Mouse (Mus musculus): ENCODE results near the gene Msgn1.

Msgn1 gene

DNA sequence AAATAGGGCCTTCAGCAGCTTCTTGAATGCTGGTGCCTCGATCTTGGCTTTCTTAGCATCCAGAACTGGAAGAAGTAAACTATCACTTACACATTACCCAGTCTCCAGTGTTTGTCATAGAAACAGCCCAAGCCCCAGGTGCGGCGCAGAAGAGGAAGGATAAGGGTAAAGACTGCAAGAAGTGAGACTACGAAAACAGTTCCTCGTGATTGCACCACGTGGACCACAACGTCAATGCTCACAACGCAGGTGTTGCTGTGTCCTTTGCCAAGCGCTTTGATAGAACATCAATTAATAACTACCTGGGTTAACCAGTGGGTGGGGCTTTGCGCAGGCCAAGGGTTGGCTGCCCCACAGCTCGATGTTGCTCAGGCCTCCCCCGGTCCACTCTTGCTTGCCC lies 8.1 kb downstream of the Msgn1 start:
- DNase-seq (ENCODE audit: extremely low read depth, insufficient read length, low spot score) = no peak

DNA sequence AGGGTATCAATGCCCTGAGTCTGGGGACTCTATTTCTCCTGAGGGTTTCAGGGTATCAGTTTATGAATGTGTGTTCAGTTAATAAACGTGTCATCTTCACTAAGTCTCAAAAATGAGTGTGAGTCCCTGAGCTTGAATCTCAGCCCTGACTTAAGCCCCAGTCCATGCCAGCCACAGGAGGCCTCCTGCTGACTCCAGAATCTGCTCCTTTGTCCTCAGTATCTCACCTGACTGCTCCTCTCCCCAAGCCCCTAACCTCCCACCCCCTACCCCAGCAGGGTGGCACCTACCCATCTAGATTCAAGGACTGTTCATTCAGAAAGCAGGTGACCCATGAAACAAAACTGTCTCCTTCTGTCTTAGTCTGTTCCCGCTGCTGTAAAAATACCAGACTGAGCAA lies 10.2 kb downstream of the Msgn1 start:
- no peak for DNase-seq (ENCODE audit: extremely low read depth, insufficient read length, low spot score)

DNA sequence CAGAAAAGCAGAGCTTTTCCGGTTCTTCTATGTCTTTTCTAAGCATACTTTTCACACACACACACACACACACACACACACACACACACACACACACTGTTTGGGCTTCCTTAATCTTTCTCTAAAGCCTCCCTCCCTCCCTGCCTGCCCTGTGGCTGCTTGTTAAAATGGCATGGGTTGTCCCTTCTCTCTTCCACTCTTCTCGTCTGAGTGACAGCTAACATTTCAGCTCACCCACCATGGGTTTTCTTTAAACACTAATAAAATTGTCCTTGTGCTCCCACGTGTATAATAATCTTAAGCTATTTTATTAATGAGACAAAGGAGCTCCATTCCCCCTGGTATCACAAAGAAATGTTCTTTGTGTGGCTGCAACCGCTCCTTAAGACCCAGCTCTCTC lies 10.7 kb downstream of the Msgn1 start:
- no peak for DNase-seq (ENCODE audit: extremely low read depth, insufficient read length, low spot score)

DNA sequence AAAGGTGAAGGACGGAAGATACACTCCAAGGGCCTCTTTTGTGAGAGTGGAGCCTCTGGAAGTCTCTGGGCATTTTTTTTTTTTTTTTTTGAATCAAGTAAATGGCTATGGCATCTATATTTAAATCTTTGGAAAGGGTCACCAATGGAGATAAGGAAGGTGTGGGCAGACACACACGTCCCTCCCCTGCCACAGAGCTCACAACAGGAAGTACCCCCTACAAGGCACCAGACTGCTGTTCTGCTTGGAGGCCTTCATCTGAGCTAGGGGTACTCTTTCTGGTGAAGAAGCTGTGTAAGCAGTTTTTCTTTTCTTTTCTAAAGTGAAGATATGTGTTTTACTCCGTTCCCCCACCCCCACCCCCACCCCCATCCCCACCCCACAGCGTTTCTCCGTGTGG lies 11.9 kb downstream of the Msgn1 start:
- no peak for DNase-seq (ENCODE audit: extremely low read depth, insufficient read length, low spot score)

DNA sequence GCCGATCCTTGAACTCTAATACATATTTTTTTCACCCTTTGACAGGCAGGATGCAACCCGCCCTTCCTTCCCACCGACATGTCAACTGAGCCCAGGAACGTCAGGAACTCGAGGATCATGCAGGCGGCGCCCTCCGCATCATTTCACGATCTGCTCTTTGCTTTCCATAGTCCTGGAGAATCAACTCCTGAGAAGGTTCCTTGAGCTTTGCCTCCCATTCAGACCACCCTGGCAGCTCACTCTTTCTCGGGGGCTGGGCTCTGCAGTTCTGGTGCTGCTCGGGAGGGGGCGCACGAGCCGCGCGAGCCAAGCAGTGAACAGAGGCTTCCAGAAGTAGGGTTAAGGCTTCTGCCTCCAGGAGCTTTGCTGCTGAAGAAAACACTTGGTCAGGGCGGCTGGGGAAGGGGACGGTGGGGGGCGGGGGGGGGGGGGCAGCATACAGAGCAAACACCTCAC lies 12.6 kb downstream of the Msgn1 start:
- peak; percentile 29 for DNase-seq (ENCODE audit: extremely low read depth, insufficient read length, low spot score)

DNA sequence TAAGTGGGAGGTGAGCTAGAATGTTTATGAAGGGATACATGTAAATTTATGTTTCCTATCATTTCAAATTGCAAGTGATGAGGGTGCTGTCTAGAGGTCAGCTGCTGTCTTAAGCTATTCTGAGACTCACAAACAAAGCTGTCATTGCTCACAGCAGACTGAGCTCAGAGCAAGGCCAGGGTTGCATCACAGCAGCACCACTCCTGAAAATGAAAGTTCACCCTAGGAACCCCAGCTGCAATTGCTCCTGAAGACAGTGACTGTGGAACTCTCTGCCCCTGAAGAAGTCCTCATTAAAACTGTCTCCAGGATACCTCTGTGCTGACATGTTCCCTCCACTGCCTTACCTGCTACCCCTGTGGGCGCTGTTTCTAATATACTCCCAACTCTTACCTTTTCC lies 13.7 kb downstream of the Msgn1 start:
- DNase-seq (ENCODE audit: extremely low read depth, insufficient read length, low spot score) = no peak

DNA sequence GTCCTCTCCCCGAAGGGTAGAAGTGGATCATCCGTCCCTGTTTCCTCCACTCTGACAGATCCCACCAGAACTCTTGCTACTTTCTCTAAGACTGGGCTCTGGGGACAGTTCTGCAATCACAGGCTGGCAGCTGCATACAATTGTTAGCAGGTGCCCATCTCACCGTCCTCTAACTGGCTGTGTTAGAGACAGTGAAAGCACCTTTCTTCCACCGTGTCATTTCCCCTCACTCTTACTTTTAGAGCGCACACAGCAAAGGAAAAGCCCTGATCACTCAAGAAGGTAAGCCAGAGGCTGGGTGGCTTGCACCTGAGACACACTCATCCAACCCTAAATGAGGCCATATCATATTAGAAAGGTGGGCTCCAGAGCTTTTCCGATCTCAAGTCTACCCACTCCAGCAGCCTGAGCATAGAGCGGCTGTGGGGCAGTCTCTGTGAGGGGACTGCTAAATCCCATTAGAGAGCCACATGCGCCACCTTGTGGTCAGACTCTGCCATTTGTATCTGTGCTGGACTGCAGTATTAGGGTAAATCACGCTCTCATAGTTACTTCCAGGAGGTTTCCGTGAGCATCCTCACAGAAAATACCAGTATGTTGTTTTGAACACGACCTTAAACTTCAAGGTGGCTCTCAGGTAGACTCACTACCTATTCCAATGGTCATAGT lies 30.2 kb downstream of the Msgn1 start:
- DNase-seq (ENCODE audit: extremely low read depth, insufficient read length, low spot score) = peak; percentile 22

DNA sequence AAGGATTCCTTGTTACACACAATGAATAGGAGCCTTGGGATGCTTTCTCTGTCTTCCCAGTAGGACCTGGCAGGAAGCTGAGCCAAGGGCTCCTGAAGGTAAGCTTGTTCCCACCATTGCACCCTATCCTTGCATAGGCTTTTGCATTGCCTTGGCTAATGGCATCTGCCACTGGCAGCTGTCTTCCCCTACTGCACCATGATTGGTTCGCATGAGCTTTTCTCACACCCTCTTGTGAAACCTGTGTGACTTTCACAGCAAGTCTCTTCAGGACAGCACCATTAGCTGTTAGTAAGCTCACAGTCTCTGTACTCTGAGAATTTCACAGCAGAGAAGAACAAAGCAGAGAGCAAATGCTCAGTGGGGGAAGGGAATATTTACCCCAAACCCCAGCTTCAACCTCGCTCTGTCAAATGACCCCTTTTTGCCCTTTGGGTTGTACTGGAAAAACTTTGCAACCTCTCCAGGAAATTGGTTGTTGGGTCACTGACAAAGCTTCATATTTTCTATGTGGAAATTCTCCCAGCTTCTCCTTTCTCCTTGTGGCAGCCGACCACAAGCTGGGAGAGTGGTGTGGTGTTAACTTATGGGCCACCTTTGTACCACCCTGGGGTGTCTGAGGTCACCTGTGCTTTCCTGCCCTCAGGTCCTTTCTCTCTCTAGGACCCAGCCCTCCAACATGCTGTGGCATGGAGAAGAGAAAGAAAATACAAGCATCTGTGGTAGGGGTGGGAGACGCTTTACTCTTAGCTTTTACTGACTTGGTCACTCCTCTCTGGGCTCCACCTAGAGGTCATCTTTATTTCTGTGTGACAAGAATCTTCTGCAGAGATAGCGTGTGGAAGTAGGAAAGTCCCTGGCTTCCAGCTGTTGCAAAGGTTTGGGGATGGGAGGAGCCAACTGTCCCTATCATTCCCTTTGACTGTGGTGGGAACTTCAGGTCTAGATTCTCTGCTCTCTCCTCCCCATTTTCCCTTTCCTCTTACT lies 31.1 kb downstream of the Msgn1 start:
- DNase-seq (ENCODE audit: extremely low read depth, insufficient read length, low spot score) = no peak

DNA sequence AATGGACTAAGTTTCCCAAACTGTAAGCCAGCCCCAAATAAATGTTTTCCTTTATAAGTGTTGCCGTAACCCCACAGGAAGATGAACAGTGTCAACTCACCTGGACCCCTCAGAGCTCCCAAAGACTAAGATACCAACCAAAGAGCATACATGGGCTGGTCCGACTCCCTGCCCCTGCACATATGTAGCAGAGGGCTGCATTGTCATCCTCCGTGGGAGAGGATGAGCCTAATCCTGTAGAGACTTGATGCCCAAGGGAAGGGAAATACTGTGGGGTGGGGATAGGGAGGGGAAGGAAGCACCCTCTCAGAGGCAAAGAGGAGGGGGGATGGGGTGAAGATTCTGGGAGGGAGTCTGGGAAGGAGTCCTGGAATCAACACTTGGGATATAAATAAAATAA lies 50.1 kb downstream of the Msgn1 start:
- DNase-seq (ENCODE audit: extremely low read depth, insufficient read length, low spot score) = no peak
